Mouse (Mus musculus): ENCODE results near the gene Ccnc. TPM values are rescaled to one million over a fixed set of nuclear protein-coding genes. Genes with fewer than 3 reads are reported as not detected.

Ccnc gene
- total RNA-seq, 2 experiments from 2014 or later: 31.7 to 35.2 TPM

DNA sequence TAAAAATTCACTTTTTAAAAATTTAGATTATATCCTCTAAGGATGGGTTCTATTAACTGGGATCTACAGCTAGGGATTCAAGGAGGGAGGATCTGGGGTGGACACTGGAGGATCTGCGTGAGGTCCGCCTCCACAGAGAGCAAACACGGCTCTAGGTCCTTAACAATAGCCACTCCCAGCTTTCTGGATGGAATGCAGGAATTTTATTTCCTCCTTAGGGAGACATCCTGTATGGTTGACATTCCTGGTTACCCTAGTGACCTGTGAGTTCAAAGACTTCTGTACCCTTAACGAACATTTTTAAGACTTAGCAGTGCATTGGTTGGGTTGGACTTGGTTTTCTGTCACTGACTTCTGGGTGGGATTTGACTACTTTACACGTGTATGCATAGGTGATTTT lies 18.2 kb downstream of the Ccnc start:
- no peak for TF ChIP-seq CTCF (IDR thresholded peaks at IDR 0.05)
- Histone ChIP-seq H3K4me3 (no peak overlapping the region), H3K27ac (no peak overlapping the region)
- DNase-seq (ENCODE audit: extremely low spot score in 1 of 2, low spot score in 2 of 2): no peak
- intact Hi-C loops (cut with DNase I): no loop called here

- no peak for DNase-seq (ENCODE audit: extremely low spot score in 1 of 2, low spot score in 2 of 2)
- no peak for TF ChIP-seq CTCF (IDR thresholded peaks at IDR 0.05)
- intact Hi-C loops (cut with DNase I): no loop called here
- H3K27ac ChIP-seq: no peak overlapping the region
- H3K4me3 ChIP-seq: no peak overlapping the region
Observed at GRCm38 (mm10) chr4:21755123-21755789, 27.8 kb downstream of the Ccnc start.

GRCm38 (mm10) chr4:21758860-21759259 lies 31.4 kb downstream of the Ccnc start:
- no peak for DNase-seq (ENCODE audit: extremely low spot score in 1 of 2, low spot score in 2 of 2)
- TF ChIP-seq CTCF (IDR thresholded peaks at IDR 0.05): peak; percentile 5; the same call in 1 of the 2 replicates
- intact Hi-C loops (cut with DNase I): no loop called here
- Histone ChIP-seq H3K27ac (no peak overlapping the region), H3K4me3 (no peak overlapping the region)

DNA sequence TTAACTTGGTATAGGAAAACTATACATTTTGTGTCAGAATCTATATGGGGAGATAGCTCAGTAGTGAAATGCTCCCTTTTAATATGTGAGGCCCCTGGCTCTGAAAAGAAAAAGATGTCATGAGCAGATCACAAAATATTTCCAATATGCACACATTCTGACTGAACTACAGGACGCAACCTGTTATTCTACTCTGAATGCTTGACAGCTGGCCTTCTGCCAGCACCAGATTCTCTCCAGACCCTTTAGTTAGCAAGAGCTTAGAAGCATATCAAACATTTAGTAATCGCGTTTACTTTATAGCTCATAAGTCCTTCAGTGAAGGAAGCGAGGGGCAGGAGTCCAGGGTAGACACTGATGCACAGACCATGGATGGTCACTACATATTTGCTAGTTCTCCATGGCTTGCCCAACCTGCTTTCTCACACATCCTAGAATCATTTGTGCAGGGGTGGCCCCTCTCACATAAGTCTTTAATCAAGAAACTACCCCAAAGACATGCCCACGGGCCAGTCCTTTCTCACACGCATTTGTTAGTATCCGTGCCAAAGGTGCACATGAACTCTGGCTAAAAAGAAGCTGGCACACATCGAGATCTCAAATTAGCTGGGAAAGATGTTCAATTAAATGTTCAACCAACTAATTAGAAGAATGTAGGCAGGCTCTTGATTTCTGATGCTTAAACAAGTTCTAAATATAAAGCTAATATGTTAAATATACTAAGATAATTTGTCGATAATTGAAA lies 34.1 kb downstream of the Ccnc start:
- TF ChIP-seq CTCF (IDR thresholded peaks at IDR 0.05): no peak
- no peak for DNase-seq (ENCODE audit: extremely low spot score in 1 of 2, low spot score in 2 of 2)
- intact Hi-C loops (cut with DNase I): no loop called here
- Histone ChIP-seq H3K27ac (no peak overlapping the region), H3K4me3 (no peak overlapping the region)

DNA sequence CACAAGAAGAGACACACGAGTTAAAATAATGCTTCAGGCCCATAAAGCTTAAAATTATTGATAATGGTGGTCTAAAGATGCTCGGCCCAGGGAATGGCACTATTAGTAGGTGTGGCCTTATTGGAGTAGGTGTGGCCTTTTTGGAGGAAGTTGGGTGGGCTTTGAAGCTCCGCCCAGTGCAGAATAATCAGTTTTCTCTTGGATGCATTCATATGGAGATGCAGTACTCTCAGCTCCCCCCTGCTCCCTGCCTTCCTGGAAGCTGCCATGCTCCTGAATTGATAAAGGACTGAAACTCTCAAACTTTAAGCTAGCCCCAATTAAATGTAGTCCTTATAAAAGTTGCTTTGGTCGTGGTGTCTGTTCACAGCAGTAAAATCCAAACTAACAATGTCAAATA lies 36.3 kb downstream of the Ccnc start:
- intact Hi-C loops (cut with DNase I): no loop called here
- no peak for TF ChIP-seq CTCF (IDR thresholded peaks at IDR 0.05)
- H3K4me3 ChIP-seq: no peak overlapping the region
- no peak for DNase-seq (ENCODE audit: extremely low spot score in 1 of 2, low spot score in 2 of 2)
- no peak overlapping the region for H3K27ac ChIP-seq

DNA sequence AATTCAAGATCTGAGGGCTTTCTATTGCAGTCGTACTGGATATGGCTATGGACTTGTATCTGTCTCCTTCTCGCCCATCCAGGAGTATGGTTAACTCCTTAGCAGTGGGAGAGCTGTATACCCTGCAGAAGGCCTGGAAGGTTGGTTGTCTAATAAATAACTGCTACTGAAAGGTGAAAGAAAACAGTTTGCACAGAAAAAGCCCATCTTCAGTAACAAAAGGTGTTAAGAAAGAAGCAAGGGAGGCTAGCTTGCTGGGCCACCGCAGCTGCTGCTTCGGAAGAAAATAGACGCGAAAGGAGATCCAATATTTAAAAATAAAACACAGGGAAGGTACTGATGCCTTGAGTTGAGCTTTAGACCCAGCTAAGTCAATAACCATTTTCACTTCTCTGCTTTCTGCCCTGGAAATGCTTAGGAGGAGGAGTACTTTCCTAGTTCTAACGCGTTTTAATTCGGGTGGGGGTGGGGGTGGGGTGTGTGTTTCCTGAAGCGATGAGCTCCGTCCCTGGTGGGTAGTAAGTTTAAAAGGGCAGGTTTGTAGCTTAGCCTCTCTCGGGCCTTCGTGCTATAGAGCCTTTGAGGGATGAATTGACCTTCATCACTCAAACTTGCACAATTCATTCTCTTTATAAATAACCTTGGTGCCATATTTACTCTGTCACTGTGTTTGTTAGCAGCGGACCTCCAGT lies 38.8 kb downstream of the Ccnc start:
- Histone ChIP-seq H3K27ac (peak overlapping the region; percentile 91), H3K4me3 (peak overlapping the region; percentile 71)
- intact Hi-C loops (cut with DNase I): loop anchor here (2.0 kb wide), 1 partner anchor 40 kb away; the partner anchor contains the start of gene Ccnc
- DNase-seq (ENCODE audit: extremely low spot score in 1 of 2, low spot score in 2 of 2): no peak
- no peak for TF ChIP-seq CTCF (IDR thresholded peaks at IDR 0.05)

GRCm38 (mm10) chr4:21766863-21767304 lies 39.4 kb downstream of the Ccnc start, which contains the start of the genes Usp45 and Tstd3:
Gene Usp45, plus strand, starts transcription at chr4:21767156.
Gene Tstd3, minus strand, starts transcription at chr4:21767212.
- DNase-seq (ENCODE audit: extremely low spot score in 1 of 2, low spot score in 2 of 2): peak; percentile 84 to 89
- peak; percentile 99 for TF ChIP-seq CTCF (IDR thresholded peaks at IDR 0.05)
- peak within 1 kb of the TSS; percentile 91 for H3K27ac ChIP-seq
- intact Hi-C loops (cut with DNase I): loop anchor here (2.0 kb wide), 1 partner anchor 40 kb away; the partner anchor contains the start of gene Ccnc
- peak within 1 kb of the TSS; percentile 71 for H3K4me3 ChIP-seq

DNA sequence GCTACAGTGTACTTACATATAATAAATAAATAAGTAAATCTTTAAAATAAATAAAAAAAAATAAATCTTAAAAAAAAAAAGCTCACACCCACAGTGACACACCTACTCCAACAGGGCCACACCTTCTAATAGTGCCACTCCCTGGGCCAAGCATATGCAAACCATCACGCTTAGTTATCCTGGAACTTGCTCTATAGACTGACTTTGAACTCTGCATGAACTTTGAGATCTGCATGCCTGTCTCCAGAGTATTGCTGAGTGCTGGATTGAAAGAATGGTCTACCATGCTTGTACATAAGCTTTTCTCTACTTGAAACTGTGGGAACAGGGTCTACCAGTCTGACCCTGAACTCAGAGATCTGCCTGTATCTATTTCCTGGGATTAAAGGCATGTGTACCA lies 43.6 kb downstream of the Ccnc start:
- no peak overlapping the region for H3K27ac ChIP-seq
- no peak overlapping the region for H3K4me3 ChIP-seq
- intact Hi-C loops (cut with DNase I): no loop called here
- no peak for DNase-seq (ENCODE audit: extremely low spot score in 1 of 2, low spot score in 2 of 2)
- TF ChIP-seq CTCF (IDR thresholded peaks at IDR 0.05): no peak

DNA sequence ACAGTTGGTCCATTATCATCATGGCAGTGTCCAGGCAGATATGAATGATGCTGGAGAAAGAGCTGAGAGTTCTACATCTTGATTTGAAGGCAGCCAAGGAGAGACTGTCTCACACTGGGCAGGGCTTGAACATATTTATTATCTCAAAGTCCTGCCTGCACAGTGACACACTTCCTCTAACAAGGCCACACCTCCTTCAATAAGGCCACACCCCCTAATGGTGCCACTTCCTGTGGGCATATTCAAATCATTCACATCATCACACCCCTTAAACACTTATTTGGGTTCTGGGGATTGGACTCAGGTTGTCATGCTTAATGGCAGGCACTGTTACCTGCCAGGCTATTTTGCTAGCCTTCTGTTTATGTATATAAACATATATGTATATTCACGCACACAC lies 44.8 kb downstream of the Ccnc start:
- TF ChIP-seq CTCF (IDR thresholded peaks at IDR 0.05): no peak
- Histone ChIP-seq H3K4me3 (no peak overlapping the region), H3K27ac (no peak overlapping the region)
- no peak for DNase-seq (ENCODE audit: extremely low spot score in 1 of 2, low spot score in 2 of 2)
- intact Hi-C loops (cut with DNase I): no loop called here

DNA sequence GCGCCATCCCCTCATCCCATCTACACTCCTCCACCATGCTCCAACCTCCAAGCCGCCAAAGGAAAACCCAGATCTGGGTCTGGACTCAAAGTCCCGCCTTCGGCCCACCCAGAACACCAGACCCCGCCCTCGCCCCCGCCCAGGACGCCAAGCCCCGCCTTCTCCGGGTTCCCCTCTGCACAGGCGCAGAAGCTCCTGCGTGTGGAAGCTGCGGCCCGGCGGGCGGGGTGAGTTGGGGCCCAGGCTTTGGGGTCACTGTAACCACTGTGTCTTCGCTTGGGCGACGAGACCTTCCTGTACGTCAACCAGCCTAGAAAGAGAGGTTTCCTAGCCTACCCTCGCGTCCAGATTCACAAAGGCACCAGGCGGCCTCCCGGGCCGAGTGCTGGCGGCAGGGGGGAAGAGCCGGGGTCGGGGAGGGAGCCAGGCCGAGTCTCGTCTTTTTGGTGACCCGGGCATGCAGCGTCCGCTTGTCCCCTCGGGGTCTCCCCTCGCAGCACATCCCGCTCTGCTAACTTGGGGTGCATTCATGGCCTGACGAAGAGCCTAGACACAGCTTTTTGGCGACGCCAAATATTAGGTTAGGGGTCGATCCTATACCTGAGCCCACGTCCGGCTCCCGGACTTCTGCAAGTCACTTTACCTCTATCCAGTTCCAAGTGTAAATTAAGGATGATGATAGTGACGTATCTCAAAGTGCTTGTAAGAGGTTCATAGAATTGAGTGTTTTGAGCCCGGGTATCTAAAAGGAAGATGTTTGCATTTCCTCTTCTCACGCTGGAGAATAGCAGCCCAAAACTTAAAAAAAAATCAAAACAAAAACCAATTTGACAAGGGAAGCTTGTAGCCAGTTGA lies 48.8 kb downstream of the Ccnc start:
- H3K27ac ChIP-seq: peak overlapping the region; percentile 83
- DNase-seq (ENCODE audit: extremely low spot score in 1 of 2, low spot score in 2 of 2): peak; percentile 88 to 91
- TF ChIP-seq CTCF (IDR thresholded peaks at IDR 0.05): no peak
- intact Hi-C loops (cut with DNase I): no loop called here
- H3K4me3 ChIP-seq: peak overlapping the region; percentile 92

- Histone ChIP-seq H3K4me3 (peak overlapping the region; percentile 92), H3K27ac (no peak overlapping the region)
- intact Hi-C loops (cut with DNase I): no loop called here
- DNase-seq (ENCODE audit: extremely low spot score in 1 of 2, low spot score in 2 of 2): no peak
- no peak for TF ChIP-seq CTCF (IDR thresholded peaks at IDR 0.05)
Observed at GRCm38 (mm10) chr4:21776946-21777265, 49.4 kb downstream of the Ccnc start.
